Mouse (Mus musculus) MEL (cell line): ENCODE measurements around the gene Olfr70. TPM values are rescaled to one million over a fixed set of nuclear protein-coding genes. Genes with fewer than 3 reads are reported as not detected.

ENCODE experiments used
- DNase-seq: peaks from one replicate; pipeline ENCODE4 v3.0.0; 2011; ENCODE audit warnings: low read depth, low spot score
- H3K27ac ChIP-seq: 2 replicates; pipeline ENCODE4 v1.5.1; 2012; ENCODE audit warnings: low read depth, mild to moderate bottlenecking, control low read depth, low read length, moderate library complexity; ENCODE audit not compliant: control insufficient read depth
- H3K27me3 ChIP-seq, 2 experiments: fragments of 150-350 bp in 1 of 2; sonication (generic) in 1 of 2; 2 replicates each; pipeline ENCODE4 v1.6.1; 2012; ENCODE audit warnings: low read length in 2 of 2, mild to moderate bottlenecking in 2 of 2, improper control_type of control experiment in 1 of 2, moderate library complexity in 1 of 2; ENCODE audit not compliant: insufficient read depth in 2 of 2, control insufficient read depth in 1 of 2
- H3K36me3 ChIP-seq, 2 experiments: 2 replicates each; pipeline ENCODE4 v1.6.1; 2012 to 2014; ENCODE audit warnings: low read length in 2 of 2, improper control_type of control experiment in 1 of 2, inconsistent platforms in 1 of 2, mild to moderate bottlenecking in 1 of 2; ENCODE audit not compliant: insufficient read depth in 2 of 2, control insufficient read depth in 1 of 2
- H3K4me1 ChIP-seq, 2 experiments: fragments of 150-350 bp in 1 of 2; sonication (generic) in 1 of 2; 2 replicates each; pipeline ENCODE4 v1.6.1; 2012; ENCODE audit warnings: low read length in 2 of 2, improper control_type of control experiment in 1 of 2, mild to moderate bottlenecking in 1 of 2; ENCODE audit not compliant: insufficient read depth in 2 of 2, control insufficient read depth in 1 of 2
- H3K4me3 ChIP-seq, 2 experiments: fragments of 150-350 bp in 1 of 2; sonication (generic) in 1 of 2; 2 replicates each; pipeline ENCODE4 v1.5.1; 2012; ENCODE audit warnings: low read depth in 2 of 2, low read length in 2 of 2, mild to moderate bottlenecking in 2 of 2, moderate library complexity in 2 of 2, control low read depth in 1 of 2, improper control_type of control experiment in 1 of 2; ENCODE audit not compliant: control insufficient read depth in 1 of 2, insufficient read depth in 1 of 2
- H3K79me2 ChIP-seq: 2 replicates; pipeline ENCODE4 v1.6.1; 2012; ENCODE audit warnings: mild to moderate bottlenecking, low read length, moderate library complexity; ENCODE audit not compliant: control insufficient read depth, poor library complexity, insufficient read depth
- H3K9ac ChIP-seq: 2 replicates; pipeline ENCODE4 v1.6.1; 2012; ENCODE audit warnings: low read depth, mild to moderate bottlenecking, control low read depth, low read length, moderate library complexity; ENCODE audit not compliant: control insufficient read depth, poor library complexity, severe bottlenecking
- H3K9me3 ChIP-seq: fragments of 150-350 bp; sonication (generic); replicated peaks from 2 replicates; pipeline ENCODE4 v1.6.1; 2012; ENCODE audit warnings: mild to moderate bottlenecking, low read length, improper control_type of control experiment, moderate library complexity; ENCODE audit not compliant: insufficient read depth
- BHLHE40 ChIP-seq: IDR thresholded peaks from 2 replicates; pipeline ENCODE4 v1.6.1; 2012; ENCODE audit warnings: low read depth, mild to moderate bottlenecking, inconsistent platforms, low read length, improper control_type of control experiment, borderline replicate concordance
- CHD2 ChIP-seq: IDR thresholded peaks from 2 replicates; pipeline ENCODE4 v1.6.1; 2011; ENCODE audit warnings: low read length, improper control_type of control experiment
- E2F4 ChIP-seq: IDR thresholded peaks from 2 replicates; pipeline ENCODE4 v1.6.1; 2011; ENCODE audit warnings: low read depth, low read length, improper control_type of control experiment, borderline replicate concordance
- ELF1 ChIP-seq: IDR thresholded peaks from 2 replicates; pipeline ENCODE4 v1.6.1; 2014; ENCODE audit warnings: low read depth, mild to moderate bottlenecking, inconsistent platforms, low read length, improper control_type of control experiment, moderate library complexity
- EP300 ChIP-seq, 2 experiments: IDR thresholded peaks; 2 replicates each; pipeline ENCODE4 v1.6.1; 2011; ENCODE audit warnings: improper control_type of control experiment in 2 of 2, low read length in 2 of 2, low read depth in 1 of 2, mild to moderate bottlenecking in 1 of 2
- ETS1 ChIP-seq: IDR thresholded peaks from 2 replicates; pipeline ENCODE4 v1.6.1; 2012; ENCODE audit warnings: low read depth, mild to moderate bottlenecking, inconsistent platforms, low read length, improper control_type of control experiment, moderate library complexity
- GABPA ChIP-seq: IDR thresholded peaks from 2 replicates; pipeline ENCODE4 v1.6.1; 2012; ENCODE audit warnings: low read depth, mild to moderate bottlenecking, inconsistent platforms, low read length, improper control_type of control experiment, moderate library complexity
- GATA1 ChIP-seq: IDR thresholded peaks from 2 replicates; pipeline ENCODE4 v1.6.1; 2011; ENCODE audit warnings: low read depth, low read length, improper control_type of control experiment
- HCFC1 ChIP-seq: IDR thresholded peaks from 2 replicates; pipeline ENCODE4 v1.6.1; 2012; ENCODE audit warnings: low read depth, mild to moderate bottlenecking, inconsistent platforms, low read length, improper control_type of control experiment, moderate library complexity
- JUND ChIP-seq: IDR thresholded peaks from 2 replicates; pipeline ENCODE4 v1.6.1; 2011; ENCODE audit warnings: low read depth, mild to moderate bottlenecking, improper control_type of control experiment, low read length
- MAX ChIP-seq: IDR thresholded peaks from 2 replicates; pipeline ENCODE4 v1.6.1; 2011; ENCODE audit warnings: low read length, improper control_type of control experiment
- MAZ ChIP-seq: IDR thresholded peaks from 2 replicates; pipeline ENCODE4 v1.6.1; 2012; ENCODE audit warnings: low read depth, mild to moderate bottlenecking, inconsistent platforms, low read length, improper control_type of control experiment
- MEF2A ChIP-seq: IDR thresholded peaks from 2 replicates; pipeline ENCODE4 v1.6.1; 2014; ENCODE audit warnings: low read depth, mild to moderate bottlenecking, inconsistent platforms, low read length, improper control_type of control experiment; ENCODE audit not compliant: poor library complexity, insufficient replicate concordance, severe bottlenecking; ENCODE audit errors: extremely low read depth
- POLR2AphosphoS2 ChIP-seq: IDR thresholded peaks from 2 replicates; pipeline ENCODE4 v1.6.1; 2011; ENCODE audit warnings: low read length, improper control_type of control experiment
- SMC3 ChIP-seq: IDR thresholded peaks from 2 replicates; pipeline ENCODE4 v1.6.1; 2011; ENCODE audit warnings: low read depth, low read length, improper control_type of control experiment
- TAL1 ChIP-seq: IDR thresholded peaks from 2 replicates; pipeline ENCODE4 v1.6.1; 2012; ENCODE audit warnings: mild to moderate bottlenecking, inconsistent platforms, low read length, moderate library complexity, mixed read lengths
- UBTF ChIP-seq: IDR thresholded peaks from 2 replicates; pipeline ENCODE4 v1.6.1; 2012; ENCODE audit warnings: low read depth, mild to moderate bottlenecking, inconsistent platforms, low read length, improper control_type of control experiment, moderate library complexity, borderline replicate concordance; ENCODE audit not compliant: insufficient read depth
- USF1 ChIP-seq: IDR thresholded peaks from 2 replicates; pipeline ENCODE4 v1.6.1; 2014; ENCODE audit warnings: low read depth, mild to moderate bottlenecking, inconsistent platforms, low read length, improper control_type of control experiment, moderate library complexity
- ZC3H11A ChIP-seq: IDR thresholded peaks from 2 replicates; pipeline ENCODE4 v1.6.1; 2012; ENCODE audit warnings: low read depth, mild to moderate bottlenecking, inconsistent platforms, low read length, improper control_type of control experiment
- ZKSCAN1 ChIP-seq: IDR thresholded peaks from 2 replicates; pipeline ENCODE4 v1.6.1; 2012; ENCODE audit warnings: low read depth, mild to moderate bottlenecking, inconsistent platforms, low read length, improper control_type of control experiment, moderate library complexity
- polyA plus RNA-seq, 2 experiments: library from polyadenylated mRNA; stranded (reverse) in 1 of 2; unstranded in 1 of 2; fragments of >175 nt in 1 of 2; fragments of >200 nt in 1 of 2; gene quantifications; 2 replicates each; pipeline versions ENCODE4 v1.2.1 to v1.2.4; 2012; ENCODE audit warnings: low replicate concordance in 2 of 2, low read depth in 1 of 2; ENCODE audit not compliant: insufficient read length in 2 of 2, insufficient read depth in 1 of 2, missing spikeins in 1 of 2
- total RNA-seq: library from RNA; depleted of rRNA; stranded (reverse); fragments of 300-350 nt; gene quantifications from 2 replicates; pipeline ENCODE4 v1.2.3, GENCODE M21; 2012

The Olfr70 gene
- total and polyA plus RNA-seq, 3 experiments: not detected

- TF ChIP-seq SMC3 (no peak), MAZ (no peak), GATA1 (peak; percentile 84), CHD2 (no peak), BHLHE40 (peak; percentile 53; the same call in 1 of the 2 replicates), UBTF (no peak), E2F4 (no peak)
Observed at GRCm38 (mm10) chr4:43694439-43695248, 6.0 kb downstream of the Olfr70 start (continued).

- Histone ChIP-seq H3K9ac (no peak overlapping the region), H3K9me3 (no peaks in the 10 kb centered on the region), H3K79me2 (no peaks in the 10 kb centered on the region), H3K36me3 (peaks cover 0 to 23% of the 10 kb centered on the region in 2 experiments; a peak in 2 of 4 replicates), H3K4me3 (no peak overlapping the region), H3K27ac (peak overlapping the region; percentile 43), H3K4me1 (peaks cover 4 to 28% of the 10 kb centered on the region in 2 experiments), H3K27me3 (0 out of 4 replicates have a peak, but pooled peaks cover 0 to 3% of the 10 kb centered on the region in 2 experiments)
- peak; percentile 66 for DNase-seq
- no peak for TF ChIP-seq HCFC1
- TF ChIP-seq USF1: peak; percentile 80
- peak; percentile 20 to 67; a peak in 3 of 4 replicates for TF ChIP-seq EP300 (IDR thresholded peaks at IDR 0.05; ENCODE audit: low read depth in 1 of 2, low read length in 2 of 2)
- TF ChIP-seq TAL1: peak; percentile 19; the same call in 1 of the 2 replicates
- peak; percentile 58 for TF ChIP-seq MAX
- TF ChIP-seq GATA1: 0 out of 2 replicates have a peak, but pooled peaks have one; percentile 25
- peak; percentile 39; the same call in 1 of the 2 replicates for TF ChIP-seq ETS1
- TF ChIP-seq CHD2: no peak
Observed at GRCm38 (mm10) chr4:43693806-43694241, 6.8 kb downstream of the Olfr70 start.

GRCm38 (mm10) chr4:43691026-43691425, 9.6 kb downstream of the Olfr70 start:
- Histone ChIP-seq H3K36me3 (peaks cover 0 to 23% of the 10 kb centered on the region in 2 experiments; a peak in 2 of 4 replicates), H3K9me3 (no peaks in the 10 kb centered on the region), H3K9ac (no peak overlapping the region), H3K4me3 (no peak overlapping the region), H3K27ac (no peak overlapping the region), H3K4me1 (peaks cover 4 to 28% of the 10 kb centered on the region in 2 experiments), H3K27me3 (no peaks in the 10 kb centered on the region), H3K79me2 (no peaks in the 10 kb centered on the region)
- no peak for DNase-seq
- TF ChIP-seq POLR2AphosphoS2 (no peak), USF1 (no peak), ELF1 (no peak), JUND (no peak), ZKSCAN1 (no peak), ZC3H11A (no peak), MAZ (no peak), HCFC1 (no peak), GABPA (no peak), MEF2A (no peak)
